Mouse (Mus musculus): Measurements from ENCODE around the gene Jade1.

Jade1 gene

DNA sequence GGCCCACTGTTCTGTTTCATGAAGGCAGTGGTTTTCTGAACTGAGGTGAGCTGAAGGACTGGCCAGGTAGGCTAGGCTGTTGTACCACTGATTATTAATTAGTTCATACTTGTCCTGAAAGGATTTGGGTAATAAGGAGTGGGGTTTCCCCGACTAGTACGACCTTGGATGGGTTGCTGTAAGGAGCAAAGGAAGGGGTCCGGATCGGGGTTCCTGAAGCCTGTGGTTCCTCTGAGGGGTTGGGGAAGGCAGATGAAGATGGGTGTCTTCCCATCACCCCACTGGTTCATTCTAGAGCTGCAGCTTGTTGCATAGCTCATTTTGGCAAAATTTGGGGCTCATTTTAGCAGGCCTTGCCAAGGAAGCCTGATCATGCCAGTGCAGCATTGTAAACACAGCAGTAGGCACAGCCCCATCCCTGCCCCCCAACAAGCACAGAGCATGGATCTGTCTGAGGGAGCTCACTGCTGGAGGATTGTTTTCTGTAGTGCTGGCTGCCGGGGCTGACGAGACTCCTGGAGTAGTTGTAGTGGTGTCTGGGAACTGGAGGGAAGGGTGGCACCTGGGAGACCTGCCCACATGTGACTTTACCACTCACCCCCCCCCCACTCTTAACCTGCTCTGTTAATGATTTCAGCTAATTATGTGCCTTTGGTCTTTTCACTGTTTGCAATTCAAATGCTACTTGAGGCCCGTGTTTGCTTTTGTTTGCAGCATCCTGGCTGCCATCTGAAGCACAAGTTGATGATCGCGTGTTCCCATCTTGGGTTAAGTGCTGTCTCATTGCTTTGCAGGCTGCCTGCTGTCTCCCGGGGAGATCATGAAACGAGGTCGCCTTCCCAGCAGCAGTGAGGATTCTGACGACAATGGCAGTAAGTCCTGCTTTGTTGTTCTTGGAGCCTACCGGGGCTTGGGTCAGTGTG lies 25.1 kb downstream of the Jade1 start:
- no peak for DNase-seq

DNA sequence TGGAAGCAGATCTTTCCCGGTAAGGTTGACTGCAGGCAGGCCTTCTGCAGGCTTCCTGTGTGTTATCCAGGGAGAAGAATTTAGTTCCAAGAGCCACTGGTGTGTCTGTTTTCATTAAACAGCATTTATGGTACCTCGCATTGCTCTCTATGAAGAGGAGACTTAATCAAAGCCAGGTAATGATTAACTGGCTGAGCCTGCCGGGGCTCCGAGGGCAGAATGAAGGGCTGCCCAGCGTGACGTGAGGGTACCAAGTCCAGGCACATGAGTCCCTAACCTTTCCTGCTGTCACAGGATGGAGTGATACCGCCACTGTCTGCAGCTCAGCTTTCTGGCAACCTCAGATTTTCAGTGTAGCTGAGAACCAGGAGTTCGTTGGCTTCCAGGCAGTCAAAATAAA lies 25.9 kb downstream of the Jade1 start:
- DNase-seq = no peak

DNA sequence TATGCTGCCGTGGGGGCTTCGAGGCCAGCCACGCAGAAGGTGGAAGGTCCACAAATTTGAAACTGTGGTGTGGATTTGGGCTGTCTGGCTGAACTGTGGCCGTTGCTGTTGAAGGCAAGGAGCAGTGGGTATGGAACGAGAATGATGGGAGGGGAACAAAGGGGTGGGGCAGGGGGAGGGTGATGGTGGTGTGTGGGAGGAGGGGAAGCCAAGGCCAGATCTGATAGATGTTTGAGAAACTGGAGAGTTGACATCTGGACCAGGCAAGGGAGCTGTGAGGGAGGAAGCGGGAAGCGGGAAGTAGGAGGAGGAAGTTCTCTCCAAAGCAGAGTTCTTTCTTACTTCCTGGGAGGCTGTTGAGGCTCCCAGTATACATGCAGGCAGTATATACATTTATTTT lies 26.7 kb downstream of the Jade1 start:
- no peak for DNase-seq

DNA sequence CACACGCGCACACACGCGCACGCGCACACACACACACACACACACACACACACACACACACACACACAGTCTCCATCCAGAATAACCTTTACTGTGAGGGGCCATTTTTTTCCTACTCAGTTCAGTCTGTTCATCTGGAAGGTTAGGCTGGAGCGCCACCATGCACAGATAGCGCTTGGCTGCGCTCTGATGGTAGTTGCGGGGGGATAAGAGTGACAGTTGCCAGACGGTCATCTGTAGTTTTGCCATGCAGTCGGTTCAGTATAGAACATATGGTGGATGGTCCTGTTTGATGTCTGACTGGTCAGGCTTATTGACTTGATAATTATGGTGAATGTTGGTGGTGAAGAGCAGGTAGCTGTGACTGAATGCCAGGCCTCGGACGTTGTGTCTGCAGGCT lies 27.6 kb downstream of the Jade1 start:
- no peak for DNase-seq

DNA sequence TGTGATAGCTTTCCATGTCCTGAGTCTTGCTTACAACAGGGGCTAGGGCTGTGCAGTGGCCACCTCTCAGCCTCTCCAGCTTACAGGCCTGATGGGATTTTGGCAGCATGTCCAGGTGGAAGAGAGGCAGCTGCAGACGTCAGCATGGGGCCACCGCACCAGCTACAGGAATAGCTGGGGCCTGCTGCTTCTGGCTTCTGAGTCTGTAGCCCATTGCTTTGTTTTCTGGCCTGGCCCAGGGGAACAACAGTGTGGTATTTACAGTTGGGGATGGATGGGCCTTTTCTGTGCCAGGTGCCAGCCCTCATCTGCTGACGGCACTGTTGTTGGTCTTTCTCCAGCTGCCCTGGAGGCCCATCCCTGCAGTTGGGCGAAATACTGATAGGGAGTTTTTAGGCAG lies 28.1 kb downstream of the Jade1 start:
- peak; percentile 63 for DNase-seq

- no peak for DNase-seq
Observed at GRCm38 (mm10) chr3:41585548-41585947, 30.0 kb downstream of the Jade1 start.

DNA sequence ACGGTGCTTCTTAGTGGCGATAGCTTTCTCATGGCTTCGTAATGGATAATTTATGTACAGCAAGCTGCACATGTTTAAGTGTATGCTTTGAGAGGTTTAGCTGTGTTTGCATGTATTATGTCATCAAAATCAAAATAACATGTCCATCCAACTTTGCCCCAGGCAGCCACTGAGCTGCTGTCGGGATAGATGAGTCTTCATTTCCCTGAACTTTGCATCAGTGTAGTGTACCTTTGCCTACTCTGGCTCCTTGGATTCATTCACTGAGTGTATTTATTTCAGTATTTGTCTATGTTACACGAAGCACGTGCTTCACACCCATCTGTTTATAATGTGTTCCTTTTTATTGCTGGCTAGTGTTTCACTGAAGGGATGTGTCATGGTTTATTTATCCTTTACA lies 30.8 kb downstream of the Jade1 start:
- no peak for DNase-seq

DNA sequence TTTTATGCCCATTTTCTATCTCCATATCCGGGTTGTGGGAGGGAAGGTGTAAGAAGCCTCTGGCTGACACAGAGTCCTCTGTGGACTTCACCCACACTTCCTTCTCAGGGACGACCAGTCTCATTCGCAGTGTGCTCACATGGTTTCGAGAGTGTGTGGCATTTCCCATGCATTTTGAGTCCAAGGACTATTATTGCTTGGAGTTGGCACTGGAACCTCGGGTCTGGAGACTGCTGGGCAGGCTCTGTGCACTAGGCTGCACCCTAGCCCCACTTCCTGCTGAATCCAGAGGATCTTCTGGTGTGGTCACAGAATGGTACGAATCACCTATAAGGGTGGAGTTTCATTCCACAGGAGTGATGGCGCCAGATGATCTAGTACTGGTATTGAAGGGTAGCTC lies 31.4 kb downstream of the Jade1 start:
- DNase-seq = no peak

- no peak for DNase-seq
Observed at GRCm38 (mm10) chr3:41587588-41587987, 32.1 kb downstream of the Jade1 start.

GRCm38 (mm10) chr3:41588495-41588894 lies 33.0 kb downstream of the Jade1 start:
- DNase-seq = no peak

- no peak for DNase-seq
Observed at GRCm38 (mm10) chr3:41589246-41589914, 33.8 kb downstream of the Jade1 start.

DNA sequence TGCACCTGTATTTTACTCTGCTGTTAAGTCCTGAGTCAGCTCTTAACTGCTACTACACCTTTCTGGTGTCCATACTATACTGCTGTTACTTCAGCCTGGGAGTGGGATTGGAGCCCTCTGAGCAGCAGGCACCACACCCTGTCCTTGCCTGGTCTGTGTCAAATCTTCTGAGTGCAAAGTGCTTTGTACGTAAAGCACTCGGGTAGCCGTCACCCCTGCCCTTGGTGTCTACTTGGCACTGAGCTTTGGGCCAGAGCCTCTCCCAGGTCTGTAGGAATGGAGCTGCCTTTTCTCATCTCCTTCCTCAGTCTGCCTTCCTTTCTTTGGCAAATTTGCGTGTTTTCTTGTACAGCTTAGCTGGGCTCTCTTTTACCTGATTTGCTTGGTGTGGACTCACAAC lies 34.5 kb downstream of the Jade1 start:
- DNase-seq = no peak

- no peak for DNase-seq
Observed at GRCm38 (mm10) chr3:41590695-41591559, 35.4 kb downstream of the Jade1 start.

GRCm38 (mm10) chr3:41591651-41592170 lies 36.2 kb downstream of the Jade1 start:
- DNase-seq = no peak

GRCm38 (mm10) chr3:41592805-41593204 lies 37.3 kb downstream of the Jade1 start:
- peak; percentile 63 for DNase-seq

DNA sequence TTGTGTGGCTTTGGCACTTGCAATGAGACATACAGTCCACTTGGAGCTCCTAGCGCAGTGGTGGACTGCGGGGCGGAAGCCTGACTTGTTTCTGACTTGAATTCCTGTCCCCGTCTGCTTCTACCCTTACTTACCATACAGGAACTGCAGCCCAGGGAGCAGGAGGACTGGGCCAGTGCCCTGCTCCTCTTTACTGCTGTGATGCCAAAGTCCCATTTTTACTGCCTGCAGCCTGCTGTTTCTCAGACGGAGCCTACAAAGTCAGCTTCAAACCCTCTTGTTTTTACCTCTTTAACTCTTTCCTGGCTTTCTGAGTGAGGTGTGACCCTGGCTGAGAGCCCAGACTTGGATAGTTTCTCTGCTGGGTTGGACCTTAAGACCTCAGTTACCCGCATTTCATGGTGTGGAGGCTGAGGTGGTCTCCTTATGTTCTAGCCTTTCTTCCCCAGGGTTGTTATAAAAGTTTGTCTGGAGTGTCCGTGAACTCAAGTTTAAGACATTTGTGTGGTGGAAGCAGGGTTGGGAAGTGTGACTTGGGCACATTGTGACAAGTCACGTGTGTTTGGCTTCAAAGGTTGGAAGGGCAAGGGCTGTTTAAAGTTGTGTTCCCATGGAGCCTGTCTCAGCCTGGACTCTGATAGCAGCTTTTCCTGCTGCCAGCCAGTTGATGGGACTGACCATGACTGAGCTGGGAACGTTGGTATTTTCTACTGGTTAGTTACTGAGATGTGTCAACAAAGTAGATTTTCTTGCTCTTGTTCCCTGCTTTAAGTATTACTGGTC lies 38.8 kb downstream of the Jade1 start:
- DNase-seq = no peak

DNA sequence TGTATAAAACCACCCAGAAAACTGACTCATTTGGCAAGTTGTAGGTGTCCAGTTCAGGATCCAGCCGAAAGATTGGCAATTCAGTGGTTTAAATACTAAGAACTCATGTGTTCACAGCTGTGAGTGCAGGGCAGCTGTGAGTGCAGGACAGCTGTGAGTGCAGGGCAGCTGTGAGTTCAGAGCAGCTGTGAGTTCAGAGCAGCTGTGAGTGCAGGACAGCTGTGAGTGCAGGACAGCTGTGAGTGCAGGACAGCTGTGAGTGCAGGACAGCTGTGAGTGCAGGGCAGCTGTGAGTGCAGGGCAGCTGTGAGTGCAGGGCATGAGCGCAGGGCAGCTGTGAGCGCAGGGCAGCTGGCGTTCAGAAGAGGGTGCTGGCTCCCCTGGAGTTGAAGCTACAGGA lies 39.5 kb downstream of the Jade1 start:
- no peak for DNase-seq

DNA sequence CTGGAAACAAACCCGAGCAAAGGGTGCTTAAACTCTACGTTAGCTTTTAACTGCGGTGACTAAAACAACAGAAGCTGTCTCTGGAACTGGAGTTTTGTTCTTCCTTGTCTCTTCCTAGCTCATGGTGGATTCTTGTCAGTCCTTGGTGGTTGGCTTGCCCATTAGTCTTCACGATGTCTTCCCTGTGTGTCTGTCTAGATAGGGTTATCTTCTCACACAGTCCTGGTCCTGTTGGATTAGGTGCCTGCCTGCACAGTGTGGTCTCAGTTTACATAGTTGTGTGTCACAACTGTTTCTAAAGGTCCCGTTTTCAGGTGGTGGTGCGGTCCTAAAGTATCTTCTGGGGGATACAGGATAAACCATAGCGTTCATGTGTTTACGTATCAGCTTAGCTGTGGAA lies 41.5 kb downstream of the Jade1 start:
- no peak for DNase-seq

- no peak for DNase-seq
Observed at GRCm38 (mm10) chr3:41598412-41598811, 42.9 kb downstream of the Jade1 start.

DNA sequence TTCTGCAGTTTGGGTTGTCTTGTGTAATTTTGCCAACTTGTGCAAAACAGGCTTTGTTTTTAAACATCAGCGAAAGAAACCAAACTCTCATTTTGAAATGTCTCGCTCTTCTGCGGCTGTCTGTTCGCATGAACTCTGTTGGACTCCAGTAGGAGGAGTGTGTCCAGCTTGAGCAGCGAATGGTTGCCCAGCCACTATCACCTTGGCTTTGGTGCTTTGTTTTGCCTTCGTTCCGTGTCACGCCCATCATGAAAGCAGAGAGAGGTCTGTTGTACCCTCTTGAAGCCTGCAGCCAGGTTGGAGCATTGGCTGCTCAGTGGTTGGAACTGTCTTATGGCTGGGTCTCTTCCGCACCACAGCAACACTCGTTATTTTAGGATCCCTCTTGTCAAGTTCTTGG lies 43.7 kb downstream of the Jade1 start:
- DNase-seq = no peak

DNA sequence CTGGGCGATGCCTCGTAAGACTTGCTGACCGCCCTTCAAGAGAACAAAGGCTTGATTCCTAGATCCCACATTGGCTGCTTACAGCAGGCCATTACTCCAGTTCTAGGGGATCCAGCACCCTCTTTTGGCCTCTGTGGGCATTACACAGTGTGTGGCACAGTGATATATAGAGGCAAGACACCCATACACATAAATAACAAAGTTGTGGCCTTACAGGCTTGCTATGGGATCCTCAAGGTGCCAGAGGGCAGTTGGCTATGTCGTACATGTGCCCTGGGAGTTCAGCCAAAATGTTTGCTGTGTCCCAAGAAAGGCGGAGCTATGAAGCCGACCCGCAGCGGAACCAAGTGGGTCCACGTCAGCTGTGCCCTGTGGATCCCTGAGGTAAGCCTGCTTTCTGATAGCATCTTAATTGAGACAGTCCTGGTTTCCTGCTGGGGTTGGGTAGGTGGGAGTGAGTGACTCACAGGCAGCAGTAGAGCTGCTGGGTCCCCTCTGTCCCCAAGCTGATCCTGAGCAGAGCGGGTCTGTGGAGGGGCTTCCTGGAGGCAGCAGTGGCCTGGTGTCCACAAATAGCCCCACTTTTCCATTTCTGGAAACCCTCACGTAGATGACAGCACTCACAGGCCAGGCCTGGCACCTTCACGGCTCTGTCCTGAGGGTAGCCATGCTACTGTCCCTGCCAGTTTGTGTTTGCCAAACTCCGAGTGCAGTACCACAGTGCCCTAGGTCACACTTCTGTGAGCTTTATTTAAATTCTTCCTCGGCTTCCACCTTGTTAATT lies 44.5 kb downstream of the Jade1 start:
- DNase-seq = peak; percentile 57

Measured in cerebellum, adult 9-11 months (tissue).